22 mouse cellular contexts compared by ENCODE assay signal in the genomic region with DNA sequence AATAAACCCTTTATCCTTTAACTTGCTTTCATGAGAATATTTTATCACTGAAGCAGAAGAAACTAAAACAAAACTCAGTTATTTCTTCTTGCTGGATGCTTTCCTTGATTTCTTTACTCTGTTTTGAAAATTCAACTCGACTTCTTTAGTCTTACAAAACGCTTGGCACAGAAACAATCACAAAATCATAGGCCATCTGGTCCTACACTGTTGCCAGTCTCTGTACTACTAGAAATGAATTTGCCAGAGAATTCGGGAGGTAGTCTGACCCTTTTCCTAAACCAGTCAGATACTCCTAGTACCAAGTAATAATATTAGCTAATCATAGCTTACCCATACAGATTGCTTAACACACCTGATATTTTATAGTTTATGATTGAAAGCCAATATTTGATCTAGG.
DNase-seq lines count a peak whose midpoint lies in the region; ATAC-seq and TF ChIP-seq lines count a peak whose summit lies in the region.
"Had no signal": no experiment of that assay in that cellular context is flagged by ENCODE, and none has a peak within 500 bp of the region (broad histone marks: within the 10 kb centered on the region; RNA-seq: fewer than 3 reads in every experiment).

No protein-coding gene starts in this region.

- DNase-seq in forebrain, postnatal 0 days, result peak; percentile 70
- DNase-seq in forebrain, embryonic 11.5 days (ENCODE audit: low spot score), result no peak
- peak; percentile 97 for DNase-seq in brain, adult 2 months (ENCODE audit: low read depth, low spot score)
- peak; percentile 76 to 86 for DNase-seq in cerebellum, adult 18-20 months
- peak; percentile 62 to 79 for DNase-seq in cerebellum, postnatal 25 days
- no peak for DNase-seq in T-cell, adult 2 months (ENCODE audit: low spot score)
- DNase-seq: adrenal gland, postnatal 36 days; heart, postnatal 10 days; kidney, postnatal 4 days; lung, adult 18-20 months; spleen, adult 18-20 months; thymus, postnatal 4 days had no signal

- no peak for TF ChIP-seq CTCF in forebrain, postnatal 0 days (IDR thresholded peaks at IDR 0.05; ENCODE audit: low read depth)

- H3K4me2 ChIP-seq in forebrain, postnatal 0 days (ENCODE audit: low read depth), result no peak overlapping the region
- no peak overlapping the region for H3K4me2 ChIP-seq in forebrain, embryonic 11.5 days (ENCODE audit: low read depth, low read length, severe bottlenecking)
- H3K4me2 ChIP-seq in kidney, embryonic 16.5 days (replicated peaks; ENCODE audit: low read depth, low read length), result no peak overlapping the region
- H3K4me2 ChIP-seq: heart, embryonic 11.5 days; hindbrain, embryonic 13.5 days; midbrain, embryonic 15.5 days had no signal

- no peaks in the 10 kb centered on the region for H3K36me3 ChIP-seq in forebrain, postnatal 0 days (ENCODE audit: insufficient read depth)
- no peaks in the 10 kb centered on the region for H3K36me3 ChIP-seq in forebrain, embryonic 11.5 days (ENCODE audit: control insufficient read depth, insufficient read depth, low read length)
- no peaks in the 10 kb centered on the region for H3K36me3 ChIP-seq in kidney, embryonic 16.5 days (ENCODE audit: insufficient read depth, low read length)
- H3K36me3 ChIP-seq: forebrain, embryonic 10.5 days; hindbrain, embryonic 13.5 days; limb, embryonic 10.5 days; midbrain, embryonic 15.5 days had no signal

- no peaks in the 10 kb centered on the region for H3K4me1 ChIP-seq in forebrain, postnatal 0 days (ENCODE audit: insufficient read depth)
- H3K4me1 ChIP-seq in forebrain, embryonic 11.5 days (replicated peaks; ENCODE audit: control insufficient read depth, insufficient read depth, low read length), result no peaks in the 10 kb centered on the region
- no peaks in the 10 kb centered on the region for H3K4me1 ChIP-seq in kidney, embryonic 16.5 days (ENCODE audit: insufficient read depth, low read length)
- H3K4me1 ChIP-seq: forebrain, embryonic 10.5 days; hindbrain, embryonic 13.5 days; limb, embryonic 10.5 days; megakaryocyte, embryonic 14.5 days; midbrain, embryonic 15.5 days had no signal

- no peak overlapping the region for H3K9ac ChIP-seq in forebrain, postnatal 0 days
- H3K9ac ChIP-seq in forebrain, embryonic 11.5 days (ENCODE audit: low read length), result no peak overlapping the region
- no peak overlapping the region for H3K9ac ChIP-seq in kidney, embryonic 16.5 days (replicated peaks; ENCODE audit: low read length)
- H3K9ac ChIP-seq: hindbrain, embryonic 13.5 days; midbrain, embryonic 15.5 days had no signal

- no peak for ATAC-seq in forebrain, postnatal 0 days
- ATAC-seq in forebrain, embryonic 11.5 days (replicated peaks; ENCODE audit: low FRiP score), result no peak
- no peak for ATAC-seq in kidney, embryonic 16.5 days (ENCODE audit: low FRiP score, low TSS enrichment)
- ATAC-seq: midbrain, embryonic 15.5 days had no signal

- no peak overlapping the region for H3K4me3 ChIP-seq in forebrain, postnatal 0 days (ENCODE audit: low read depth, low read length)
- H3K4me3 ChIP-seq in forebrain, embryonic 11.5 days (ENCODE audit: low read depth, low read length), result no peak overlapping the region
- H3K4me3 ChIP-seq in kidney, embryonic 16.5 days (ENCODE audit: low read length), result no peak overlapping the region
- H3K4me3 ChIP-seq: forebrain, embryonic 10.5 days; hindbrain, embryonic 13.5 days; left cerebral cortex, adult 2 months; limb, embryonic 10.5 days; megakaryocyte, embryonic 14.5 days; midbrain, embryonic 15.5 days; myocyte had no signal

- no peak overlapping the region for H3K27ac ChIP-seq in forebrain, postnatal 0 days (ENCODE audit: low read depth, low read length)
- H3K27ac ChIP-seq in forebrain, embryonic 11.5 days (ENCODE audit: low read depth, low read length), result no peak overlapping the region
- H3K27ac ChIP-seq in kidney, embryonic 16.5 days (ENCODE audit: low read length), result no peak overlapping the region
- H3K27ac ChIP-seq: forebrain, embryonic 10.5 days; hindbrain, embryonic 13.5 days; left cerebral cortex, adult 2 months; limb, embryonic 10.5 days; midbrain, embryonic 15.5 days had no signal

- H3K9me3 ChIP-seq in forebrain, postnatal 0 days (ENCODE audit: low read length), result no peaks in the 10 kb centered on the region
- no peaks in the 10 kb centered on the region for H3K9me3 ChIP-seq in forebrain, embryonic 11.5 days (ENCODE audit: control insufficient read depth, low read length)
- no peaks in the 10 kb centered on the region for H3K9me3 ChIP-seq in kidney, embryonic 16.5 days (ENCODE audit: low read length)
- H3K9me3 ChIP-seq: forebrain, embryonic 10.5 days; hindbrain, embryonic 13.5 days; limb, embryonic 10.5 days; midbrain, embryonic 15.5 days had no signal

- 53% methylated on average over 3 of the region's 3 CpGs for WGBS in forebrain, postnatal 0 days
- WGBS in forebrain, embryonic 11.5 days, result 83% methylated on average over 3 of the region's 3 CpGs
- WGBS in kidney, embryonic 16.5 days, result 84% methylated on average over 3 of the region's 3 CpGs

- no peaks in the 10 kb centered on the region for H3K27me3 ChIP-seq in forebrain, postnatal 0 days (ENCODE audit: insufficient read depth, low read length)
- no peaks in the 10 kb centered on the region for H3K27me3 ChIP-seq in forebrain, embryonic 11.5 days (ENCODE audit: control insufficient read depth, insufficient read depth, low read length)
- H3K27me3 ChIP-seq in kidney, embryonic 16.5 days (ENCODE audit: insufficient read depth, low read length), result no peaks in the 10 kb centered on the region
- H3K27me3 ChIP-seq: CH12.LX; hindbrain, embryonic 13.5 days; megakaryocyte, embryonic 14.5 days; midbrain, embryonic 15.5 days had no signal

Comparison
In these comparisons a context has a peak if more than half of its experiments do, and no peak if none do; other contexts are left out.
1. DNase-seq: peak in forebrain, postnatal 0 days (single experiment), brain, adult 2 months (single experiment), cerebellum, adult 18-20 months (2 of 2) and cerebellum, postnatal 25 days (2 of 2); none in forebrain, embryonic 11.5 days (single experiment) and T-cell, adult 2 months (single experiment).